Mouse (Mus musculus) heart, embryonic 13.5 days (tissue): Measurements from ENCODE around the gene Ift27. TPM values are rescaled to one million over a fixed set of nuclear protein-coding genes. Genes with fewer than 3 reads are reported as not detected.
A peak's percentile ranks its signal among the peaks of the same experiment; 100 is the strongest.

Source experiments
- ATAC-seq: fragments of 200-750 bp; cut with Nextera tagmentation; 2 replicates; pipeline ENCODE4 v1.8.0; 2017; ENCODE audit warnings: moderate TSS enrichment; ENCODE audit not compliant: insufficient number of reproducible peaks, low FRiP score, low TSS enrichment; ENCODE audit errors: extremely low read depth
- H3K27ac ChIP-seq: fragments of 300-500 bp; sonication (generic); replicated peaks from 2 replicates; pipeline ENCODE4 v1.5.1; 2015; ENCODE audit warnings: moderate library complexity, mild to moderate bottlenecking, inconsistent platforms
- H3K27me3 ChIP-seq: fragments of 300-500 bp; sonication (generic); replicated peaks from 2 replicates; pipeline ENCODE4 v1.6.1; 2015; ENCODE audit warnings: mild to moderate bottlenecking, inconsistent platforms
- H3K36me3 ChIP-seq: fragments of 300-500 bp; sonication (generic); 2 replicates; pipeline ENCODE4 v1.6.1; 2015; ENCODE audit warnings: mild to moderate bottlenecking, inconsistent platforms
- H3K4me1 ChIP-seq: fragments of 300-500 bp; sonication (generic); 2 replicates; pipeline ENCODE4 v1.6.1; 2015; ENCODE audit warnings: inconsistent platforms
- H3K4me2 ChIP-seq: fragments of 300-500 bp; sonication (generic); 2 replicates; pipeline ENCODE4 v1.6.1; 2015; ENCODE audit warnings: inconsistent platforms, mild to moderate bottlenecking, moderate library complexity
- H3K4me3 ChIP-seq: fragments of 300-500 bp; sonication (generic); 2 replicates; pipeline ENCODE4 v1.5.1; 2015; ENCODE audit warnings: moderate library complexity, mild to moderate bottlenecking, inconsistent platforms
- H3K9ac ChIP-seq: fragments of 300-500 bp; sonication (generic); 2 replicates; pipeline ENCODE4 v1.6.1; 2015; ENCODE audit warnings: inconsistent platforms, mild to moderate bottlenecking, moderate library complexity
- H3K9me3 ChIP-seq: fragments of 300-500 bp; sonication (generic); 2 replicates; pipeline ENCODE4 v1.6.1; 2016; ENCODE audit warnings: inconsistent platforms
- WGBS: fragments of 180-500 bp; shearing (Covaris S2); methylation state at CpG from one replicate; pipeline ENCODE4 v1.1.7; 2015; ENCODE audit warnings: mixed read lengths; 5-methylcytosine and 5-hydroxymethylcytosine counted together
- polyA plus RNA-seq: library from polyadenylated mRNA; unstranded; fragments of >200 nt; fragmentation: Nextera tagmentation; extraction: Ambion mirVana; gene quantifications from 2 replicates; pipeline ENCODE4 v1.2.1, GENCODE M21; 2015

Gene Ift27
- polyA plus RNA-seq, 1 experiment from 2014 or later = 41.0 TPM

GRCm38 (mm10) chr15:78171651-78172050 is 2.3 kb downstream of the Ift27 start:
- Histone ChIP-seq H3K27me3 (no peaks in the 10 kb centered on the region), H3K9ac (no peak overlapping the region), H3K4me1 (peaks cover 21% of the 10 kb centered on the region), H3K4me3 (no peak overlapping the region), H3K9me3 (no peaks in the 10 kb centered on the region), H3K27ac (no peak overlapping the region), H3K36me3 (peaks cover 8% of the 10 kb centered on the region; the same call in 1 of the 2 replicates), H3K4me2 (no peak overlapping the region)
- no peak for ATAC-seq
- WGBS = 84% methylated on average over 10 of the region's 10 CpGs

DNA sequence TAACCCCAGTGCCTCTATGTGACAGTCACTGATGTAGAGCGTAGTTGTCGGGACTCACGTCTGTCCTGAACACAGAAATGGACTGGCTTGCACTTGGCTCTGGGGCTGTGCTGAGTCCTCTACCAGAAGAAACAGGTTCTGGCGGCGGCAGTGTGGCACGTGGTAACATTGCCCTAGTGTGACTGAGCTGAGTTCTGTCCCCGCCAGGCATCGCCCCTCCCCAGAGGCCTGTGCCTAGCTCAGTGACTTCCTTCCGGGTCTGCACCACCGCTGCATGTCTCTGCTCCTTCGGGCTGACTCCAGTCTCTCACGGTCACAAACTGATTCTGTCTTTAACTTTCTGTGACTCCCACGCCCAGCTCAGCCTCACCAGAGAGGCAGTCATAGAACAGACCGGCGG is 3.2 kb downstream of the Ift27 start:
- H3K9me3 ChIP-seq = no peaks in the 10 kb centered on the region
- no peaks in the 10 kb centered on the region for H3K27me3 ChIP-seq
- 87% methylated on average over 15 of the region's 15 CpGs for WGBS
- no peak overlapping the region for H3K4me2 ChIP-seq
- no peak overlapping the region for H3K9ac ChIP-seq
- H3K36me3 ChIP-seq = peaks cover 12% of the 10 kb centered on the region
- ATAC-seq = no peak
- no peak overlapping the region for H3K27ac ChIP-seq
- H3K4me3 ChIP-seq = no peak overlapping the region
- H3K4me1 ChIP-seq = peaks cover 21% of the 10 kb centered on the region

DNA sequence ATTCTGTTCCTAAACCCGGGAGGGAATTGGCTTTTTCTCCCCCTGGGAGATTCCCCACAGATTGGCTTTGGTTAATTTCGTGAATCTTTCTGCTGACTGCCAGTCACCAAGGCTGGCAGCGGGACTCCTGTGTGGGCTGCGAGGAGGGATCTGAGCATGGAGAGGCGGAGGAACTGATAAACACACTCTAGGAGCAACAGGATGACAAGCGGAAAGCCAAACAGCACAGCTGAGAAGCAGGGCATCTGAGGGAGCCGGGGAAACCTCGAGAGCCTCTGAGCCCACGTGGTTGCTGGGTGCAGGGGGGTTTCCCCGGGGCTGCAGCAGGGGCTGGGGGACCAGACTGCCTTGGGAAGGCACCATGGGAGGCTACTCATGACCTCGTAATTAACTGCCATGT is 4.3 kb downstream of the Ift27 start:
- H3K27me3 ChIP-seq = no peaks in the 10 kb centered on the region
- no peak overlapping the region for H3K27ac ChIP-seq
- H3K9me3 ChIP-seq = no peaks in the 10 kb centered on the region
- no peak overlapping the region for H3K4me3 ChIP-seq
- no peak for ATAC-seq
- no peak overlapping the region for H3K4me2 ChIP-seq
- peak overlapping the region; percentile 10; the same call in 1 of the 2 replicates for H3K9ac ChIP-seq
- peaks cover 15% of the 10 kb centered on the region for H3K4me1 ChIP-seq
- peaks cover 16% of the 10 kb centered on the region for H3K36me3 ChIP-seq
- 61% methylated on average over 11 of the region's 11 CpGs for WGBS

- H3K27ac ChIP-seq = no peak overlapping the region
- H3K36me3 ChIP-seq = peaks cover 40% of the 10 kb centered on the region
- no peak for ATAC-seq
- no peaks in the 10 kb centered on the region for H3K9me3 ChIP-seq
- H3K4me2 ChIP-seq = no peak overlapping the region
- WGBS = 77% methylated on average over 4 of the region's 4 CpGs
- no peak overlapping the region for H3K4me3 ChIP-seq
- no peaks in the 10 kb centered on the region for H3K27me3 ChIP-seq
- H3K4me1 ChIP-seq = no peaks in the 10 kb centered on the region
- no peak overlapping the region for H3K9ac ChIP-seq
Observed at GRCm38 (mm10) chr15:78165292-78165691, 8.6 kb downstream of the Ift27 start.

DNA sequence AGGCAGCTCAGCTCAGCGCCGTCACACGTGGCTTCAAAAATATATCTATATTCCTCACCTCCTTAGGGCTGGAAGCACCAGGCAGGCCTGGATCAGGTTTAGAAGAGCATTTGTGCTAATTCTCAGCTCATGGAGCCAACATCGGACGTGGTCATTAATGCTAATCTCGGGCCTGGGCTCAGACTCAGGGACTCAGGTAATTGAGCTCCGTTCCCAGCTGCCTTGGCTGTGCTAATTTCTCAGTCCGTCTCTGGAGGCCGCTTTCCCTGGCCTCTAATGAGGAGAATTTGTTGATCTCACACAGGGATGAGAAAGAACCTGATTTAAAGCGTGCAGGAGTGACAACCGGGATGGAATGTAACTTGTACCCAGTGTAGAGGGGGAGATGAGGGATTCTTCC is 9.4 kb downstream of the Ift27 start:
- H3K4me1 ChIP-seq = no peaks in the 10 kb centered on the region
- ATAC-seq = no peak
- no peaks in the 10 kb centered on the region for H3K9me3 ChIP-seq
- no peak overlapping the region for H3K4me3 ChIP-seq
- H3K9ac ChIP-seq = no peak overlapping the region
- H3K27ac ChIP-seq = no peak overlapping the region
- peaks cover 40% of the 10 kb centered on the region for H3K36me3 ChIP-seq
- no peak overlapping the region for H3K4me2 ChIP-seq
- 88% methylated on average over 11 of the region's 11 CpGs for WGBS
- H3K27me3 ChIP-seq = no peaks in the 10 kb centered on the region

- 79% methylated on average over 9 of the region's 9 CpGs for WGBS
- Histone ChIP-seq H3K4me1 (no peaks in the 10 kb centered on the region), H3K36me3 (peaks cover 32% of the 10 kb centered on the region), H3K9ac (no peak overlapping the region), H3K27ac (no peak overlapping the region), H3K27me3 (no peaks in the 10 kb centered on the region), H3K4me3 (no peak overlapping the region), H3K4me2 (no peak overlapping the region), H3K9me3 (no peaks in the 10 kb centered on the region)
- ATAC-seq = no peak
Observed at GRCm38 (mm10) chr15:78161946-78162345, 12.0 kb downstream of the Ift27 start.

DNA sequence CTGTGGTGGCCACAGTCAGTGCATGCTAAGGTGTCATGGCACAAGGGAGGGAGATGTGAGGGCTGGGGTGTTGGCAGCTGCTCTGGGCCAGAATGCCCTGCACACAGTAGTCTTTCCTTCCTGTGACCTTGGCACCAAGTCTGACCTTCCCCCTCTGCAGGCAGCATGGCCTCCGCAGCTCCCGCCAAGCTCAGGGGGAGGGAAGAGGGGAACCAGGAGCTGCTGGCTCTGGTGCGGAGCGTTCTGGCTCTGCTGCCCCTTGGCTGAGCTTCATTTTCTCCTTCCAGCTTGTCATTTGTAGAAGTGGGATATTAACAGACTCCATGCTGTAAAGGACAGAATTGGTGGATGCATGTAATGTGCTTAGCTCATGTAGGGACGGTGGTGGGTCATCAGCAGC is 15.6 kb downstream of the Ift27 start:
- WGBS = 66% methylated on average over 5 of the region's 5 CpGs
- Histone ChIP-seq H3K4me2 (no peak overlapping the region), H3K4me3 (no peak overlapping the region), H3K9me3 (no peaks in the 10 kb centered on the region), H3K27me3 (peaks cover 8% of the 10 kb centered on the region), H3K9ac (no peak overlapping the region), H3K4me1 (no peaks in the 10 kb centered on the region), H3K36me3 (peaks cover 12% of the 10 kb centered on the region), H3K27ac (no peak overlapping the region)
- no peak for ATAC-seq

DNA sequence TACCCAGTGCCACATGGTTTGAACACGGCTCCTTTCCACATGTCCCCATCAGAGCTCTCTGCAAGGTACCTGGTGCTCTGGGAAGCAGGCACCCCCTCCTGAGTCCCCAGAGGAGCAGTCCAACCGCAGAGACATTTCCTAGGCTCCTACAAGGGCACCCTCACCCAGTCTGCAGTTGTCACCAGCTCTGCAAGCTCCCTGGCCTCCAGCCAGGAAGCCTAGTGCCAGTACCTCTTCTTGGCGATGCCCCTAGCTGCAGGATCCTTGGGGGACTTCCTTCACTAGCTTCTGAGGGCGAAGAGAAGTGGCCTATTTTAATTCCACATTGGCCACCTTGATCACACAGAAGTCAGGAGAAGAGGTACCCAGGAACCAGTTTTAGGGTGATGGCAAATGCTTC is 16.1 kb downstream of the Ift27 start:
- 67% methylated on average over 4 of the region's 4 CpGs for whole genome bisulfite sequencing
- Histone ChIP-seq H3K4me3 (no peak overlapping the region), H3K4me2 (no peak overlapping the region), H3K9me3 (no peaks in the 10 kb centered on the region), H3K27ac (no peak overlapping the region), H3K9ac (no peak overlapping the region), H3K36me3 (0 out of 2 replicates have a peak, but pooled peaks cover 7% of the 10 kb centered on the region), H3K4me1 (no peaks in the 10 kb centered on the region), H3K27me3 (peaks cover 8% of the 10 kb centered on the region)
- no peak for ATAC-seq

DNA sequence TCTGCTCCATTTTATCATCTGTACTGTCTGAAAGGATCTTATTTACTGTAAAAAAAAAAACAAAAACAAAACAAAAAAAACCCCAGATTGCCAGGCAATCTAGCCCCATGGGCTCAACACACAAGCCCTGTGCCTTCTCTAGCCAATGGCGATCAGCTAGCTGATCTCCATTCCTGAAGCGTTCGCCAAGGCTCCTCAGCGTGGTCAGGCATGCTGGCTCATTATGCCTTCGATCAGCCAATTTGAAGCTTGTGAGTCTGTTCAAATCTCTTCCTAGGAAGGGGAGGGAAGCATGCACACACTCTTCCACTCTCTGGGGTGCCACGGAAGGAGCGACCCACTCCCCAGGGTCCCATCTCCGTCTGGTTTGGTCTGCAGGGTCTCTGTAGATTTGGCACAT is 16.6 kb downstream of the Ift27 start:
- H3K27ac ChIP-seq = no peak overlapping the region

GRCm38 (mm10) chr15:78155421-78155820 is 18.5 kb downstream of the Ift27 start:
- Histone ChIP-seq H3K9ac (no peak overlapping the region), H3K36me3 (no peaks in the 10 kb centered on the region), H3K4me3 (no peak overlapping the region), H3K27me3 (peaks cover 8% of the 10 kb centered on the region), H3K27ac (no peak overlapping the region), H3K4me2 (no peak overlapping the region), H3K4me1 (no peaks in the 10 kb centered on the region), H3K9me3 (no peaks in the 10 kb centered on the region)
- 76% methylated on average over 6 of the region's 6 CpGs for WGBS
- no peak for ATAC-seq

More for the DNA sequence above, 16.6 kb downstream of the Ift27 start:
- no peak overlapping the region for H3K9ac ChIP-seq
- peaks cover 8% of the 10 kb centered on the region for H3K27me3 ChIP-seq
- H3K4me1 ChIP-seq = no peaks in the 10 kb centered on the region
- H3K4me2 ChIP-seq = no peak overlapping the region
- H3K36me3 ChIP-seq = 0 out of 2 replicates have a peak, but pooled peaks cover 2% of the 10 kb centered on the region
- no peak for ATAC-seq
- H3K9me3 ChIP-seq = no peaks in the 10 kb centered on the region
- 73% methylated on average over 8 of the region's 8 CpGs for WGBS
- no peak overlapping the region for H3K4me3 ChIP-seq

DNA sequence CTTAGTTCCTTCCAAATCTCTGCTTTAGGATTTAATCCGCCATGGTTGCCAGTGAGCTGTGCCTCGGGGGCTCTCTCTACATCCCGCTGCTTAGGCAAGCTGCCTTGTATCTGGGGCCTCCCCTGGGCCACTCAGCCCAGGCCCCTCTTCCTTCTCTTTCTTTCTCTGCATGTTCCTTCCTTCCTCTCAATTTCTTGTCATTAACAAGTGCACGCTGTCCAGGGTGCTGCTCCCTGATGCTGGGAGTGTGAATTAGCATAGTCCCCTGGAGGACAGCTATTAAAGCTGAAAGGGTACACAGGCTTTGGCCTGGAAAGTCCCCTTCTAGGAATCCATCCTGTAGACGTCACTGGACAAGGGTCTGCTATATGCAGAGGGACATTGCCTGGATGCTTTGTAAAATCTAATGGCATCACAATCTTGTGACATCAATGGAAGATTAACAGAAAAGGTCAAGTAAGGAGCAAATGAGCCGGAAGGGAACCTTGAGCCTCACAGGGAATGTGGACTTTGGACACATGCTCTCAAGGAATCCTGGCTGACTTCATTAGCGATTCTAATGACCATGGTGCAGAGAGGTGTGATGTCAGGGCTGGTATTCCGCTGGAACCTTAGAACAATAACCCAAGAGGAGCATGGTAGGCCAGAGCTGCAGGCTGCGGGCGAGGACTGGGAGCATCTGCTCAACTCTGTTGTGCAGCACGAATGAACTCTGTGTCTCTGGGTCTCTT is 20.7 kb downstream of the Ift27 start:
- Histone ChIP-seq H3K4me3 (no peak overlapping the region), H3K36me3 (no peaks in the 10 kb centered on the region), H3K9ac (no peak overlapping the region), H3K27ac (no peak overlapping the region), H3K27me3 (peaks cover 17% of the 10 kb centered on the region), H3K4me2 (no peak overlapping the region), H3K9me3 (no peaks in the 10 kb centered on the region), H3K4me1 (no peaks in the 10 kb centered on the region)
- WGBS = 52% methylated on average over 11 of the region's 11 CpGs
- no peak for ATAC-seq

GRCm38 (mm10) chr15:78148565-78148964 is 25.3 kb downstream of the Ift27 start:
- no peaks in the 10 kb centered on the region for H3K36me3 ChIP-seq
- no peak overlapping the region for H3K4me2 ChIP-seq
- no peak overlapping the region for H3K4me3 ChIP-seq
- H3K4me1 ChIP-seq = no peaks in the 10 kb centered on the region
- no peak for ATAC-seq
- H3K9ac ChIP-seq = no peak overlapping the region
- H3K27me3 ChIP-seq = peaks cover 16% of the 10 kb centered on the region; the same call in 1 of the 2 replicates
- WGBS = 63% methylated on average over 7 of the region's 7 CpGs
- H3K9me3 ChIP-seq = no peaks in the 10 kb centered on the region
- H3K27ac ChIP-seq = no peak overlapping the region
